Mouse (Mus musculus): ENCODE data around the gene Camta1. TPM values are rescaled to one million over a fixed set of nuclear protein-coding genes. Genes with fewer than 3 reads are reported as not detected.

Gene Camta1
- polyA plus RNA-seq, 1 experiment, result 1.8 TPM

- H3K27me3 ChIP-seq (ENCODE audit: control insufficient read depth), result no peaks in the 10 kb centered on the region
- H3K9me3 ChIP-seq (ENCODE audit: control insufficient read depth, low read length), result peaks cover 27% of the 10 kb centered on the region
- no peaks in the 10 kb centered on the region for H3K4me1 ChIP-seq (ENCODE audit: control insufficient read depth)
- H3K4me3 ChIP-seq (replicated peaks), result no peak overlapping the region
- H3K36me3 ChIP-seq (ENCODE audit: control insufficient read depth), result no peaks in the 10 kb centered on the region
- no peak for TF ChIP-seq TAL1 (IDR thresholded peaks at IDR 0.05; ENCODE audit: low read length)
Observed at GRCm38 (mm10) chr4:151610266-151610665, 251.4 kb downstream of the Camta1 start.

- no peak for TF ChIP-seq GATA1 (IDR thresholded peaks at IDR 0.05; ENCODE audit: low read length)
- no peak for TF ChIP-seq TAL1 (IDR thresholded peaks at IDR 0.05; ENCODE audit: low read length)
- no peak overlapping the region for H3K4me3 ChIP-seq (replicated peaks)
- peaks cover 15% of the 10 kb centered on the region for H3K9me3 ChIP-seq (ENCODE audit: control insufficient read depth, low read length)
- no peaks in the 10 kb centered on the region for H3K27me3 ChIP-seq (ENCODE audit: control insufficient read depth)
- no peaks in the 10 kb centered on the region for H3K4me1 ChIP-seq (ENCODE audit: control insufficient read depth)
- H3K36me3 ChIP-seq (ENCODE audit: control insufficient read depth), result no peaks in the 10 kb centered on the region
Observed at GRCm38 (mm10) chr4:151604907-151605306, 256.8 kb downstream of the Camta1 start.

GRCm38 (mm10) chr4:151604481-151604880 lies 257.2 kb downstream of the Camta1 start:
- H3K4me3 ChIP-seq (replicated peaks), result no peak overlapping the region
- no peak for TF ChIP-seq TAL1 (IDR thresholded peaks at IDR 0.05; ENCODE audit: low read length)
- no peak for TF ChIP-seq GATA1 (IDR thresholded peaks at IDR 0.05; ENCODE audit: low read length)
- H3K9me3 ChIP-seq (ENCODE audit: control insufficient read depth, low read length), result peaks cover 15% of the 10 kb centered on the region
- no peaks in the 10 kb centered on the region for H3K4me1 ChIP-seq (ENCODE audit: control insufficient read depth)
- no peaks in the 10 kb centered on the region for H3K36me3 ChIP-seq (ENCODE audit: control insufficient read depth)
- H3K27me3 ChIP-seq (ENCODE audit: control insufficient read depth), result no peaks in the 10 kb centered on the region

GRCm38 (mm10) chr4:151603586-151603985 lies 258.1 kb downstream of the Camta1 start:
- H3K36me3 ChIP-seq (ENCODE audit: control insufficient read depth), result no peaks in the 10 kb centered on the region
- TF ChIP-seq TAL1 (IDR thresholded peaks at IDR 0.05; ENCODE audit: low read length) (no peak), GATA1 (IDR thresholded peaks at IDR 0.05; ENCODE audit: low read length) (no peak)
- H3K9me3 ChIP-seq (ENCODE audit: control insufficient read depth, low read length), result peaks cover 15% of the 10 kb centered on the region
- H3K4me1 ChIP-seq (ENCODE audit: control insufficient read depth), result no peaks in the 10 kb centered on the region
- H3K4me3 ChIP-seq (replicated peaks), result no peak overlapping the region
- H3K27me3 ChIP-seq (ENCODE audit: control insufficient read depth), result no peaks in the 10 kb centered on the region

- Histone ChIP-seq H3K9me3 (ENCODE audit: control insufficient read depth, low read length) (no peaks in the 10 kb centered on the region), H3K4me3 (replicated peaks) (no peak overlapping the region), H3K36me3 (ENCODE audit: control insufficient read depth) (no peaks in the 10 kb centered on the region), H3K27me3 (ENCODE audit: control insufficient read depth) (no peaks in the 10 kb centered on the region), H3K4me1 (ENCODE audit: control insufficient read depth) (no peaks in the 10 kb centered on the region)
- TF ChIP-seq GATA1 (IDR thresholded peaks at IDR 0.05; ENCODE audit: low read length), result no peak
- no peak for TF ChIP-seq TAL1 (IDR thresholded peaks at IDR 0.05; ENCODE audit: low read length)
Observed at GRCm38 (mm10) chr4:151595116-151595515, 266.6 kb downstream of the Camta1 start.

GRCm38 (mm10) chr4:151593042-151593441 lies 268.6 kb downstream of the Camta1 start:
- Histone ChIP-seq H3K27me3 (ENCODE audit: control insufficient read depth) (no peaks in the 10 kb centered on the region), H3K9me3 (ENCODE audit: control insufficient read depth, low read length) (no peaks in the 10 kb centered on the region), H3K4me3 (replicated peaks) (no peak overlapping the region), H3K36me3 (ENCODE audit: control insufficient read depth) (no peaks in the 10 kb centered on the region), H3K4me1 (ENCODE audit: control insufficient read depth) (no peaks in the 10 kb centered on the region)
- TF ChIP-seq TAL1 (IDR thresholded peaks at IDR 0.05; ENCODE audit: low read length) (no peak), GATA1 (IDR thresholded peaks at IDR 0.05; ENCODE audit: low read length) (no peak)

GRCm38 (mm10) chr4:151586074-151586473 lies 275.6 kb downstream of the Camta1 start:
- Histone ChIP-seq H3K4me1 (ENCODE audit: control insufficient read depth) (no peaks in the 10 kb centered on the region), H3K27me3 (ENCODE audit: control insufficient read depth) (no peaks in the 10 kb centered on the region), H3K9me3 (ENCODE audit: control insufficient read depth, low read length) (peaks cover 9% of the 10 kb centered on the region), H3K4me3 (replicated peaks) (no peak overlapping the region), H3K36me3 (ENCODE audit: control insufficient read depth) (no peaks in the 10 kb centered on the region)
- TF ChIP-seq GATA1 (IDR thresholded peaks at IDR 0.05; ENCODE audit: low read length) (no peak), TAL1 (IDR thresholded peaks at IDR 0.05; ENCODE audit: low read length) (no peak)

- Histone ChIP-seq H3K4me1 (ENCODE audit: control insufficient read depth) (no peaks in the 10 kb centered on the region), H3K27me3 (ENCODE audit: control insufficient read depth) (no peaks in the 10 kb centered on the region), H3K4me3 (replicated peaks) (no peak overlapping the region), H3K9me3 (ENCODE audit: control insufficient read depth, low read length) (peaks cover 9% of the 10 kb centered on the region), H3K36me3 (ENCODE audit: control insufficient read depth) (no peaks in the 10 kb centered on the region)
- TF ChIP-seq TAL1 (IDR thresholded peaks at IDR 0.05; ENCODE audit: low read length) (no peak), GATA1 (IDR thresholded peaks at IDR 0.05; ENCODE audit: low read length) (no peak)
Observed at GRCm38 (mm10) chr4:151577961-151578360, 283.7 kb downstream of the Camta1 start.

GRCm38 (mm10) chr4:151576291-151577108 lies 285.2 kb downstream of the Camta1 start:
- Histone ChIP-seq H3K4me3 (replicated peaks) (no peak overlapping the region), H3K4me1 (ENCODE audit: control insufficient read depth) (no peaks in the 10 kb centered on the region), H3K27me3 (ENCODE audit: control insufficient read depth) (no peaks in the 10 kb centered on the region), H3K36me3 (ENCODE audit: control insufficient read depth) (no peaks in the 10 kb centered on the region), H3K9me3 (ENCODE audit: control insufficient read depth, low read length) (peaks cover 4% of the 10 kb centered on the region)
- TF ChIP-seq TAL1 (IDR thresholded peaks at IDR 0.05; ENCODE audit: low read length) (no peak), GATA1 (IDR thresholded peaks at IDR 0.05; ENCODE audit: low read length) (no peak)
